Mouse (Mus musculus) liver, embryonic 14.5 days (tissue): ENCODE measurements around the gene Khdrbs1.

ENCODE experiments used
- CTCF ChIP-seq: IDR thresholded peaks from 2 replicates; pipeline ENCODE4 v1.5.1; 2016; ENCODE audit warnings: antibody characterized with exemption, low read depth, control low read depth
- EP300 ChIP-seq: IDR thresholded peaks from 2 replicates; pipeline ENCODE4 v1.6.1; 2016; ENCODE audit warnings: antibody characterized with exemption, low read depth

GRCm38 (mm10) chr4:129697191-129697590 lies 44.9 kb downstream of the Khdrbs1 start:
- TF ChIP-seq CTCF (no peak), EP300 (no peak)
